Mouse (Mus musculus) liver, adult 2 months (tissue): ENCODE results near the gene Lrrc17.

ENCODE experiments used
- CTCF ChIP-seq: fragments of 200-500 bp; IDR thresholded peaks from 2 replicates; pipeline ENCODE4 v1.5.1; 2011; ENCODE audit warnings: low read depth, low read length, control low read depth
- POLR2A ChIP-seq: fragments of 200-500 bp; IDR thresholded peaks from 2 replicates; pipeline ENCODE4 v1.6.1; 2011; ENCODE audit warnings: low read length, control low read depth; ENCODE audit not compliant: insufficient read depth; ENCODE audit errors: extremely low read depth

DNA sequence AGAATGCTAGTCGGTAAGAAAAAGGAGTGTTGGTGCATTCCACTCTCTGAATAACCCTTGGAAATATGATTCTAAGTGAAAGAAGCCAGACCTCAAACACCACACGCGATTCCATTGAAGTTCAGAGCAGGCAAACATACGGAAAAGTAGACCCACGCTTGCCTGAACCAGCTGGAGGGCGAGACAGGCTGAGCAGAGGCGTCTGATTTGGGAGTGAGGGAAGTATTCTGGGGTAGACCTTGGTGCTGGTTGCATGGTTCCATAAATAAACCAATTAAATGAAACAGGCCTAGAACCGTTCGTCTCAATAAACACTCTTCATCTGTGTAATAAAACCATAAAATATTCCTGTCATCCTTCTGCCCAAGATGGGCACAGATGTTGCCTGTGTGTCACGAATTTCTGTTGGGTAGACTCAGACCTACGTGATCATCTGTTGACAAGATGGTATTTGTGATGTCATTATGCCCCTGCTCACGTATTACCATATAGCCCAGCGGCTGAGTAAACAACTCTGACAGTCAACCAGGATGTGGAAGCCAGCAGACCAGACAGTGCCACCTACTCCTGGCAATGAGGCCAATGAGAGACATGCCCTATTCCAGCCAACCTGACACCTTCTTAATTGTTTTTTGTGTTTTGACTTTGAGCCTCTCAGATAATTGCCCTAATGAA is 40.3 kb upstream of the Lrrc17 start:
- TF ChIP-seq POLR2A (no peak), CTCF (no peak)
